Mouse (Mus musculus): ENCODE measurements around the gene Mbip.

- TF ChIP-seq GATA1 (IDR thresholded peaks at IDR 0.05; ENCODE audit: low read length) (no peak), TAL1 (IDR thresholded peaks at IDR 0.05; ENCODE audit: low read length) (no peak)
Observed at GRCm38 (mm10) chr12:56296524-56296923, 49.2 kb downstream of the Mbip start.

Data from erythroblast, embryonic 14.5 days (primary cell).